10 mouse cellular contexts compared by ENCODE assay signal in genomic region chr3:115553848-115554515, GRCm38 (mm10).
A peak's percentile ranks its signal among the peaks of the same experiment; 100 is the strongest.
DNase-seq lines count a peak whose midpoint lies in the region; ATAC-seq and TF ChIP-seq lines count a peak whose summit lies in the region.
"Had no signal": no experiment of that assay in that cellular context is flagged by ENCODE, and none has a peak within 500 bp of the region (broad histone marks: within the 10 kb centered on the region; RNA-seq: fewer than 3 reads in every experiment).

No protein-coding gene starts in this region.

- no peaks in the 10 kb centered on the region for H3K36me3 ChIP-seq in testis, adult 2 months (ENCODE audit: control insufficient read depth, insufficient read depth, low read length)
- H3K36me3 ChIP-seq in kidney, embryonic 16.5 days (ENCODE audit: insufficient read depth, low read length): no peaks in the 10 kb centered on the region
- H3K36me3 ChIP-seq: G1E; heart, embryonic 15.5 days had no signal

- TF ChIP-seq CTCF in testis, adult 2 months (IDR thresholded peaks at IDR 0.05; ENCODE audit: control insufficient read depth, insufficient read depth, insufficient replicate concordance, low read depth, low read length): no peak

- H3K27ac ChIP-seq in testis, adult 2 months (ENCODE audit: control insufficient read depth, insufficient read depth, low read depth, low read length): no peak overlapping the region
- no peak overlapping the region for H3K27ac ChIP-seq in kidney, embryonic 16.5 days (ENCODE audit: low read length)
- H3K27ac ChIP-seq: heart, embryonic 15.5 days had no signal

- peak; percentile 67; the same call in 1 of the 2 replicates for ATAC-seq in kidney, embryonic 16.5 days (ENCODE audit: low FRiP score, low TSS enrichment)

- H3K9ac ChIP-seq in kidney, embryonic 16.5 days (replicated peaks; ENCODE audit: low read length): no peak overlapping the region
- H3K9ac ChIP-seq: heart, embryonic 15.5 days had no signal

- H3K27me3 ChIP-seq in testis, adult 2 months (ENCODE audit: control insufficient read depth, insufficient read depth, low read length): no peaks in the 10 kb centered on the region
- H3K27me3 ChIP-seq in kidney, embryonic 16.5 days (ENCODE audit: insufficient read depth, low read length): no peaks in the 10 kb centered on the region
- H3K27me3 ChIP-seq: heart, embryonic 15.5 days had no signal

- WGBS in kidney, embryonic 16.5 days: 50% methylated on average over 10 of the region's 10 CpGs

- H3K4me1 ChIP-seq in testis, adult 2 months (ENCODE audit: control insufficient read depth, insufficient read depth, low read length): no peaks in the 10 kb centered on the region; the same call in 1 of the 2 replicates
- no peaks in the 10 kb centered on the region for H3K4me1 ChIP-seq in kidney, embryonic 16.5 days (ENCODE audit: insufficient read depth, low read length)
- H3K4me1 ChIP-seq: heart, embryonic 15.5 days had no signal

- peak overlapping the region; percentile 44 for H3K4me3 ChIP-seq in testis, adult 2 months (ENCODE audit: control insufficient read depth, low read depth, low read length)
- no peak overlapping the region for H3K4me3 ChIP-seq in kidney, embryonic 16.5 days (ENCODE audit: low read length)
- H3K4me3 ChIP-seq: heart, embryonic 15.5 days had no signal

- no peaks in the 10 kb centered on the region for H3K9me3 ChIP-seq in kidney, embryonic 16.5 days (ENCODE audit: low read length)
- H3K9me3 ChIP-seq: G1E; heart, embryonic 15.5 days had no signal

- DNase-seq in cerebellum, postnatal 10 days: peak; percentile 14 to 19
- no peak for DNase-seq in cerebellum, adult 11 months
- no peak for DNase-seq in testis, postnatal 14 days (ENCODE audit: low spot score)
- no peak for DNase-seq in urinary bladder, postnatal 14 days (ENCODE audit: low spot score)
- no peak for DNase-seq in urinary bladder, postnatal 10 days (ENCODE audit: low spot score)
- DNase-seq in heart, adult 18-20 months: no peak

- H3K4me2 ChIP-seq in kidney, embryonic 16.5 days (replicated peaks; ENCODE audit: low read depth, low read length): 0 out of 2 replicates have a peak overlapping the region, but pooled peaks have one; percentile 21
- H3K4me2 ChIP-seq: heart, embryonic 15.5 days had no signal

- no peak for TF ChIP-seq POLR2A in testis, adult 2 months (IDR thresholded peaks at IDR 0.05; ENCODE audit: control insufficient read depth, low read depth, low read length)

Comparison
In these comparisons a context has a peak if more than half of its experiments do, and no peak if none do; other contexts are left out.
1. DNase-seq: peak in cerebellum, postnatal 10 days (2 of 2); none in cerebellum, adult 11 months (single experiment), testis, postnatal 14 days (single experiment), urinary bladder, postnatal 14 days (single experiment), urinary bladder, postnatal 10 days (single experiment) and heart, adult 18-20 months (0 of 2).